Mouse (Mus musculus) MEL (cell line): ENCODE data around the gene Gid4. TPM values are rescaled to one million over a fixed set of nuclear protein-coding genes. Genes with fewer than 3 reads are reported as not detected.

Experiments
- DNase-seq: peaks from one replicate; pipeline ENCODE4 v3.0.0; 2011; ENCODE audit warnings: low read depth, low spot score
- H3K27ac ChIP-seq: 2 replicates; pipeline ENCODE4 v1.5.1; 2012; ENCODE audit warnings: low read depth, mild to moderate bottlenecking, control low read depth, low read length, moderate library complexity; ENCODE audit not compliant: control insufficient read depth
- H3K27me3 ChIP-seq, 2 experiments: fragments of 150-350 bp in 1 of 2; sonication (generic) in 1 of 2; 2 replicates each; pipeline ENCODE4 v1.6.1; 2012; ENCODE audit warnings: low read length in 2 of 2, mild to moderate bottlenecking in 2 of 2, improper control_type of control experiment in 1 of 2, moderate library complexity in 1 of 2; ENCODE audit not compliant: insufficient read depth in 2 of 2, control insufficient read depth in 1 of 2
- H3K36me3 ChIP-seq, 2 experiments: 2 replicates each; pipeline ENCODE4 v1.6.1; 2012 to 2014; ENCODE audit warnings: low read length in 2 of 2, improper control_type of control experiment in 1 of 2, inconsistent platforms in 1 of 2, mild to moderate bottlenecking in 1 of 2; ENCODE audit not compliant: insufficient read depth in 2 of 2, control insufficient read depth in 1 of 2
- H3K4me1 ChIP-seq, 2 experiments: fragments of 150-350 bp in 1 of 2; sonication (generic) in 1 of 2; 2 replicates each; pipeline ENCODE4 v1.6.1; 2012; ENCODE audit warnings: low read length in 2 of 2, improper control_type of control experiment in 1 of 2, mild to moderate bottlenecking in 1 of 2; ENCODE audit not compliant: insufficient read depth in 2 of 2, control insufficient read depth in 1 of 2
- H3K4me3 ChIP-seq, 2 experiments: fragments of 150-350 bp in 1 of 2; sonication (generic) in 1 of 2; 2 replicates each; pipeline ENCODE4 v1.5.1; 2012; ENCODE audit warnings: low read depth in 2 of 2, low read length in 2 of 2, mild to moderate bottlenecking in 2 of 2, moderate library complexity in 2 of 2, control low read depth in 1 of 2, improper control_type of control experiment in 1 of 2; ENCODE audit not compliant: control insufficient read depth in 1 of 2, insufficient read depth in 1 of 2
- H3K79me2 ChIP-seq: 2 replicates; pipeline ENCODE4 v1.6.1; 2012; ENCODE audit warnings: mild to moderate bottlenecking, low read length, moderate library complexity; ENCODE audit not compliant: control insufficient read depth, poor library complexity, insufficient read depth
- H3K9ac ChIP-seq: 2 replicates; pipeline ENCODE4 v1.6.1; 2012; ENCODE audit warnings: low read depth, mild to moderate bottlenecking, control low read depth, low read length, moderate library complexity; ENCODE audit not compliant: control insufficient read depth, poor library complexity, severe bottlenecking
- H3K9me3 ChIP-seq: fragments of 150-350 bp; sonication (generic); replicated peaks from 2 replicates; pipeline ENCODE4 v1.6.1; 2012; ENCODE audit warnings: mild to moderate bottlenecking, low read length, improper control_type of control experiment, moderate library complexity; ENCODE audit not compliant: insufficient read depth
- CHD1 ChIP-seq: IDR thresholded peaks from 2 replicates; pipeline ENCODE4 v1.6.1; 2012; ENCODE audit warnings: low read depth, mild to moderate bottlenecking, inconsistent platforms, low read length, improper control_type of control experiment
- CTCF ChIP-seq, 3 experiments: IDR thresholded peaks in 2 of 3; conservative IDR thresholded peaks in 1 of 3; 2 replicates each; pipeline ENCODE4 v1.5.1; 2011 to 2012; ENCODE audit warnings: low read length in 3 of 3, low read depth in 2 of 3, mild to moderate bottlenecking in 2 of 3, improper control_type of control experiment in 1 of 3, inconsistent platforms in 1 of 3, mixed read lengths in 1 of 3, moderate library complexity in 1 of 3; ENCODE audit not compliant: control insufficient read depth in 1 of 3, insufficient read depth in 1 of 3, poor library complexity in 1 of 3, severe bottlenecking in 1 of 3
- ELF1 ChIP-seq: IDR thresholded peaks from 2 replicates; pipeline ENCODE4 v1.6.1; 2014; ENCODE audit warnings: low read depth, mild to moderate bottlenecking, inconsistent platforms, low read length, improper control_type of control experiment, moderate library complexity
- EP300 ChIP-seq, 2 experiments: IDR thresholded peaks; 2 replicates each; pipeline ENCODE4 v1.6.1; 2011; ENCODE audit warnings: improper control_type of control experiment in 2 of 2, low read length in 2 of 2, low read depth in 1 of 2, mild to moderate bottlenecking in 1 of 2
- ETS1 ChIP-seq: IDR thresholded peaks from 2 replicates; pipeline ENCODE4 v1.6.1; 2012; ENCODE audit warnings: low read depth, mild to moderate bottlenecking, inconsistent platforms, low read length, improper control_type of control experiment, moderate library complexity
- GABPA ChIP-seq: IDR thresholded peaks from 2 replicates; pipeline ENCODE4 v1.6.1; 2012; ENCODE audit warnings: low read depth, mild to moderate bottlenecking, inconsistent platforms, low read length, improper control_type of control experiment, moderate library complexity
- GATA1 ChIP-seq: IDR thresholded peaks from 2 replicates; pipeline ENCODE4 v1.6.1; 2011; ENCODE audit warnings: low read depth, low read length, improper control_type of control experiment
- HCFC1 ChIP-seq: IDR thresholded peaks from 2 replicates; pipeline ENCODE4 v1.6.1; 2012; ENCODE audit warnings: low read depth, mild to moderate bottlenecking, inconsistent platforms, low read length, improper control_type of control experiment, moderate library complexity
- JUND ChIP-seq: IDR thresholded peaks from 2 replicates; pipeline ENCODE4 v1.6.1; 2011; ENCODE audit warnings: low read depth, mild to moderate bottlenecking, improper control_type of control experiment, low read length
- MAFK ChIP-seq: IDR thresholded peaks from 2 replicates; pipeline ENCODE4 v1.6.1; 2011; ENCODE audit warnings: low read depth, mild to moderate bottlenecking, low read length, improper control_type of control experiment, borderline replicate concordance
- MAX ChIP-seq: IDR thresholded peaks from 2 replicates; pipeline ENCODE4 v1.6.1; 2011; ENCODE audit warnings: low read length, improper control_type of control experiment
- MAZ ChIP-seq: IDR thresholded peaks from 2 replicates; pipeline ENCODE4 v1.6.1; 2012; ENCODE audit warnings: low read depth, mild to moderate bottlenecking, inconsistent platforms, low read length, improper control_type of control experiment
- MEF2A ChIP-seq: IDR thresholded peaks from 2 replicates; pipeline ENCODE4 v1.6.1; 2014; ENCODE audit warnings: low read depth, mild to moderate bottlenecking, inconsistent platforms, low read length, improper control_type of control experiment; ENCODE audit not compliant: poor library complexity, insufficient replicate concordance, severe bottlenecking; ENCODE audit errors: extremely low read depth
- MXI1 ChIP-seq: IDR thresholded peaks from 2 replicates; pipeline ENCODE4 v1.6.1; 2011; ENCODE audit warnings: mild to moderate bottlenecking, low read depth, low read length, improper control_type of control experiment
- MYB ChIP-seq: IDR thresholded peaks from 2 replicates; pipeline ENCODE4 v1.6.1; 2011; ENCODE audit warnings: mild to moderate bottlenecking, low read depth, low read length, improper control_type of control experiment
- NELFE ChIP-seq: IDR thresholded peaks from 2 replicates; pipeline ENCODE4 v1.6.1; 2011; ENCODE audit warnings: low read depth, low read length, improper control_type of control experiment
- NRF1 ChIP-seq: IDR thresholded peaks from 2 replicates; pipeline ENCODE4 v1.6.1; 2014; ENCODE audit warnings: low read depth, mild to moderate bottlenecking, inconsistent platforms, low read length, improper control_type of control experiment, moderate library complexity; ENCODE audit not compliant: poor library complexity, insufficient read depth, severe bottlenecking
- RCOR1 ChIP-seq: IDR thresholded peaks from 2 replicates; pipeline ENCODE4 v1.6.1; 2012; ENCODE audit warnings: low read depth, mild to moderate bottlenecking, inconsistent platforms, low read length, improper control_type of control experiment
- SIN3A ChIP-seq: IDR thresholded peaks from 2 replicates; pipeline ENCODE4 v1.6.1; 2012; ENCODE audit warnings: low read length, improper control_type of control experiment, inconsistent platforms
- SMC3 ChIP-seq: IDR thresholded peaks from 2 replicates; pipeline ENCODE4 v1.6.1; 2011; ENCODE audit warnings: low read depth, low read length, improper control_type of control experiment
- TCF12 ChIP-seq: IDR thresholded peaks from 2 replicates; pipeline ENCODE4 v1.6.1; 2014; ENCODE audit warnings: low read depth, mild to moderate bottlenecking, inconsistent platforms, low read length, improper control_type of control experiment, moderate library complexity
- ZC3H11A ChIP-seq: IDR thresholded peaks from 2 replicates; pipeline ENCODE4 v1.6.1; 2012; ENCODE audit warnings: low read depth, mild to moderate bottlenecking, inconsistent platforms, low read length, improper control_type of control experiment
- ZKSCAN1 ChIP-seq: IDR thresholded peaks from 2 replicates; pipeline ENCODE4 v1.6.1; 2012; ENCODE audit warnings: low read depth, mild to moderate bottlenecking, inconsistent platforms, low read length, improper control_type of control experiment, moderate library complexity
- ZMIZ1 ChIP-seq: IDR thresholded peaks from 2 replicates; pipeline ENCODE4 v1.6.1; 2012; ENCODE audit warnings: low read depth, mild to moderate bottlenecking, inconsistent platforms, low read length, improper control_type of control experiment, moderate library complexity
- polyA plus RNA-seq, 2 experiments: library from polyadenylated mRNA; stranded (reverse) in 1 of 2; unstranded in 1 of 2; fragments of >175 nt in 1 of 2; fragments of >200 nt in 1 of 2; gene quantifications; 2 replicates each; pipeline versions ENCODE4 v1.2.1 to v1.2.4; 2012; ENCODE audit warnings: low replicate concordance in 2 of 2, low read depth in 1 of 2; ENCODE audit not compliant: insufficient read length in 2 of 2, insufficient read depth in 1 of 2, missing spikeins in 1 of 2
- total RNA-seq: library from RNA; depleted of rRNA; stranded (reverse); fragments of 300-350 nt; gene quantifications from 2 replicates; pipeline ENCODE4 v1.2.3, GENCODE M21; 2012

Gene Gid4
- total and polyA plus RNA-seq, 3 experiments, result 25.3 to 114 (median 28.6) TPM

- DNase-seq, result no peak
- no peaks in the 10 kb centered on the region for H3K79me2 ChIP-seq
- no peak overlapping the region for H3K27ac ChIP-seq
- H3K4me3 ChIP-seq, result no peak overlapping the region
- H3K36me3 ChIP-seq, result no peaks in the 10 kb centered on the region
- no peak overlapping the region for H3K9ac ChIP-seq
- H3K9me3 ChIP-seq, result no peaks in the 10 kb centered on the region
- H3K27me3 ChIP-seq, result no peaks in the 10 kb centered on the region
- TF ChIP-seq ETS1, result no peak
- no peak for TF ChIP-seq MAFK
- TF ChIP-seq HCFC1, result no peak
- TF ChIP-seq ELF1, result no peak
- no peak for TF ChIP-seq MAZ
- TF ChIP-seq EP300 (IDR thresholded peaks at IDR 0.05; ENCODE audit: low read depth in 1 of 2, low read length in 2 of 2), result no peak
- no peak for TF ChIP-seq SIN3A
- no peak for TF ChIP-seq ZMIZ1
- TF ChIP-seq JUND, result no peak
- TF ChIP-seq NRF1, result no peak
- TF ChIP-seq CTCF (IDR thresholded peaks at IDR 0.05 in 2 of 3, conservative IDR thresholded peaks at IDR 0.05 in 1 of 3; ENCODE audit: control insufficient read depth in 1 of 3, insufficient read depth in 1 of 3, low read depth in 2 of 3, low read length in 3 of 3, poor library complexity in 1 of 3, severe bottlenecking in 1 of 3), result no peak
- TF ChIP-seq SMC3, result no peak
- TF ChIP-seq MXI1, result no peak
- no peak for TF ChIP-seq RCOR1
- TF ChIP-seq TCF12, result no peak
- TF ChIP-seq, all 39 proteins: peak for 0
- H3K4me1 ChIP-seq, result no peaks in the 10 kb centered on the region
Measured at GRCm38 (mm10) chr11:60384762-60385421, 32.1 kb upstream of the Gid4 start.

DNA sequence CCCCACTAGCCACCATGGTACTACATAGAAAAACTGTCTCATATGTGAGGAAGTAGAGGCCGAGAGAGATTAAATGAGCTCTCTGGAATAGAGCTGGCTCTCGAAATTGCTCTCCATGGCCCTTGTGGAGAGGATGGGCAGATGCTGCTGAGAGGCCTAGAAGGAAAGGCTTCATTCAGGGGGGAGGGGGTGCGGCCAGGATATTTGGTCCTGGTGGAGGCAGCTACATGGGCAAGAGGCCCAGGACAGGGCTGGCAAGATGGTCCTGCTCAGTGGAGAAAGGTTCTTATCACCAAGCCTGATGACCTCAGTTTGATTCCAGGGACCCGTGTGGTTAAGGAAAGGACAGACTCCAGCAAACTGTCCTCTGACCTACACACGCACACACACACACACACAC lies 31.0 kb upstream of the Gid4 start:
- H3K4me3 ChIP-seq, result no peak overlapping the region
- H3K9me3 ChIP-seq, result no peaks in the 10 kb centered on the region
- H3K79me2 ChIP-seq, result no peaks in the 10 kb centered on the region
- no peaks in the 10 kb centered on the region for H3K36me3 ChIP-seq
- no peak for DNase-seq
- no peak overlapping the region for H3K27ac ChIP-seq
- H3K27me3 ChIP-seq, result no peaks in the 10 kb centered on the region; a peak in 1 of 4 replicates
- no peak overlapping the region for H3K9ac ChIP-seq
- H3K4me1 ChIP-seq, result no peaks in the 10 kb centered on the region
- no peak for TF ChIP-seq CHD1
- TF ChIP-seq ZKSCAN1, result no peak
- no peak for TF ChIP-seq MYB
- no peak for TF ChIP-seq GATA1
- no peak for TF ChIP-seq EP300 (IDR thresholded peaks at IDR 0.05; ENCODE audit: low read depth in 1 of 2, low read length in 2 of 2)
- no peak for TF ChIP-seq GABPA
- no peak for TF ChIP-seq MEF2A
- no peak for TF ChIP-seq NELFE
- TF ChIP-seq MAFK, result no peak
- TF ChIP-seq ZC3H11A, result no peak
- no peak for TF ChIP-seq ELF1
- no peak for TF ChIP-seq MAX
- TF ChIP-seq JUND, result no peak
- TF ChIP-seq TCF12, result no peak
- TF ChIP-seq HCFC1, result no peak
